ENCODE assay signal across 8 mouse cellular contexts in genomic region chr10:120744441-120745137, GRCm38 (mm10).
DNase-seq lines count a peak whose midpoint lies in the region; ATAC-seq and TF ChIP-seq lines count a peak whose summit lies in the region.

No protein-coding gene starts in this region.

- no peaks in the 10 kb centered on the region for H3K9me3 ChIP-seq in hindbrain, embryonic 14.5 days (ENCODE audit: control insufficient read depth, low read length)
- H3K9me3 ChIP-seq in midbrain, embryonic 11.5 days (ENCODE audit: control insufficient read depth, low read length): no peaks in the 10 kb centered on the region

- H3K27ac ChIP-seq in bone marrow macrophage, adult 2 months (ENCODE audit: insufficient read depth, low read depth, low read length): no peak overlapping the region
- peak overlapping the region; percentile 0; the same call in 1 of the 2 replicates for H3K27ac ChIP-seq in hindbrain, embryonic 14.5 days
- peak overlapping the region; percentile 65 for H3K27ac ChIP-seq in midbrain, embryonic 11.5 days (ENCODE audit: low read depth, low read length)

- peak overlapping the region; percentile 51 for H3K9ac ChIP-seq in hindbrain, embryonic 14.5 days
- peak overlapping the region; percentile 63 for H3K9ac ChIP-seq in midbrain, embryonic 11.5 days (ENCODE audit: low read length)

- DNase-seq in cerebellum, postnatal 10 days: peak; percentile 13 to 25
- no peak for DNase-seq in cerebellum, adult 18-20 months
- peak; percentile 59 for DNase-seq in hindbrain, embryonic 14.5 days (ENCODE audit: low spot score)
- peak; percentile 96 for DNase-seq in midbrain, embryonic 11.5 days (ENCODE audit: low spot score, missing footprints)
- no peak for DNase-seq in frontal cortex, postnatal 25 days (ENCODE audit: low spot score in 2 of 2)
- DNase-seq in frontal cortex, adult 2 months (ENCODE audit: extremely low spot score in 1 of 2, low spot score in 1 of 2): no peak
- no peak for DNase-seq in left cerebral cortex, adult 9 months (ENCODE audit: low spot score in 2 of 2)

- H3K4me1 ChIP-seq in bone marrow macrophage, adult 2 months (ENCODE audit: control insufficient read depth, insufficient read depth, low read length): no peaks in the 10 kb centered on the region
- H3K4me1 ChIP-seq in hindbrain, embryonic 14.5 days (replicated peaks; ENCODE audit: control insufficient read depth, insufficient read depth, low read length): no peaks in the 10 kb centered on the region
- peaks cover 8% of the 10 kb centered on the region; the same call in 1 of the 2 replicates for H3K4me1 ChIP-seq in midbrain, embryonic 11.5 days (ENCODE audit: control insufficient read depth, insufficient read depth, low read length)

- ATAC-seq in hindbrain, embryonic 14.5 days (ENCODE audit: low FRiP score): peak; percentile 43; the same call in 1 of the 2 replicates
- ATAC-seq in midbrain, embryonic 11.5 days (ENCODE audit: low FRiP score): peak; percentile 67

- TF ChIP-seq CTCF in bone marrow macrophage, adult 2 months (IDR thresholded peaks at IDR 0.05; ENCODE audit: low read depth, low read length): no peak

- 1% methylated on average over 15 of the region's 15 CpGs for WGBS in hindbrain, embryonic 14.5 days
- 2% methylated on average over 15 of the region's 15 CpGs for WGBS in midbrain, embryonic 11.5 days

- TF ChIP-seq POLR2A in bone marrow macrophage, adult 2 months (IDR thresholded peaks at IDR 0.05; ENCODE audit: borderline replicate concordance, low read depth, low read length): no peak

- no peaks in the 10 kb centered on the region for H3K36me3 ChIP-seq in hindbrain, embryonic 14.5 days (replicated peaks; ENCODE audit: control insufficient read depth, insufficient read depth)
- no peaks in the 10 kb centered on the region for H3K36me3 ChIP-seq in midbrain, embryonic 11.5 days (ENCODE audit: control insufficient read depth, insufficient read depth, low read length)

- H3K4me3 ChIP-seq in bone marrow macrophage, adult 2 months (ENCODE audit: insufficient read depth, low read length): peak overlapping the region; percentile 14; the same call in 1 of the 2 replicates
- H3K4me3 ChIP-seq in hindbrain, embryonic 14.5 days (replicated peaks; ENCODE audit: low read length): peak overlapping the region; percentile 37
- peak overlapping the region; percentile 17; the same call in 1 of the 2 replicates for H3K4me3 ChIP-seq in midbrain, embryonic 11.5 days (ENCODE audit: low read depth, low read length)

- H3K27me3 ChIP-seq in hindbrain, embryonic 14.5 days (ENCODE audit: control insufficient read depth, insufficient read depth, low read length): peaks cover 18% of the 10 kb centered on the region
- peaks cover 6% of the 10 kb centered on the region; the same call in 1 of the 2 replicates for H3K27me3 ChIP-seq in midbrain, embryonic 11.5 days (ENCODE audit: control insufficient read depth, insufficient read depth, low read length)

- H3K4me2 ChIP-seq in hindbrain, embryonic 14.5 days (replicated peaks): peak overlapping the region; percentile 82
- H3K4me2 ChIP-seq in midbrain, embryonic 11.5 days: peak overlapping the region; percentile 46

Comparison
In these comparisons a context has a peak if more than half of its experiments do, and no peak if none do; other contexts are left out.
1. DNase-seq: peak in cerebellum, postnatal 10 days (2 of 2), hindbrain, embryonic 14.5 days (single experiment) and midbrain, embryonic 11.5 days (single experiment); none in cerebellum, adult 18-20 months (0 of 2), frontal cortex, postnatal 25 days (0 of 2), frontal cortex, adult 2 months (0 of 2) and left cerebral cortex, adult 9 months (0 of 2).
2. Peak in every context shown above with its lines, with median percentiles within 50 percentile points of each other: H3K4me3 ChIP-seq.